Mouse (Mus musculus): ENCODE results near the gene Trim50.

DNA sequence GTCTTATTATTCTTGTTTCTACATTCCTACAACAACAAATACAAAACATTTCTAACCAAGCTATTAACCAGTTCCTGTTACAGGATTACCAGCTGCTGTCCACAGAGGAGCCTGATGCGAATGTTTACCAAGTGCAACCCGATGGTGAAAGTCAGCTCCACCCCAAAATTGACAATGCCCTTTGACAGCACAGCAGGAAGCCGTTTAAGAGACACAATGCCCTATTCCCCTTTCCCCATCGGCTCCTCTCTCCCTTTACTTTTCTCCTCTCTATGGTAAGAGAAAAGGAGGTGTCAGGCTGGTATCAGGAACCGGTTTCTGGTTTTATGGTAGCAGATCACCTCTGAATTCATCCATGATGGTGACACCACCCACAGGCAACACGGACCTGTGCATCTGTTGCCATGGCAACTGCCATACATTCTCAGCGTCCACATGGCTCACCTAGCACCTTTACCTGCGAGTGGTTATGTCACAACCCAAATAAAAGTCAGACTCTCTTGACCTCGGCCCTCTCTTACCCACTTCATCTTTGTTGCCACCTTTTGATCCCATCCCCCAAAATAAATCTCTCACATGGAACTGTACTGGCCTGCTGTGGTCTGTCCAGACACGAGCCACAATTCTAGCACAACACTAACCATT, 46.7 kb upstream of the Trim50 start:
- TF ChIP-seq CTCF (IDR thresholded peaks at IDR 0.05; ENCODE audit: low read depth) (no peak), EP300 (optimal IDR thresholded peaks at IDR 0.05) (no peak)

Measured in stomach, postnatal 0 days (tissue).